Mouse (Mus musculus): Measurements from ENCODE around the gene Lhfpl5.
A peak's percentile ranks its signal among the peaks of the same experiment; 100 is the strongest.
"Not testable (repeated sequence)": the region's sequence is repeated elsewhere in the genome, so short reads cannot be mapped to it uniquely, and the experiment has no call there.

Lhfpl5 gene

GRCm38 (mm10) chr17:28575244-28576125 lies at the start of gene Lhfpl5:
Gene Lhfpl5, plus strand, starts transcription at chr17:28575641.
- DNase-seq (ENCODE audit: low spot score in 2 of 2) = peak in 1 of 2 experiments; percentile 24

- no peak for DNase-seq (ENCODE audit: low spot score in 2 of 2)
These were observed 48.0 kb upstream of the Lhfpl5 start for GRCm38 (mm10) chr17:28527184-28528042.

- DNase-seq (ENCODE audit: low spot score in 2 of 2) = peak; percentile 68 to 79
These were observed 47.4 kb upstream of the Lhfpl5 start for GRCm38 (mm10) chr17:28528043-28528351.

- no peak for DNase-seq (ENCODE audit: low spot score in 2 of 2)
These were observed 46.3 kb upstream of the Lhfpl5 start for GRCm38 (mm10) chr17:28529116-28529515.

GRCm38 (mm10) chr17:28530506-28530905 lies 44.9 kb upstream of the Lhfpl5 start, which contains the start of gene Armc12:
Gene Armc12, plus strand, starts transcription at chr17:28530806.
- DNase-seq (ENCODE audit: low spot score in 2 of 2) = no peak

GRCm38 (mm10) chr17:28531946-28532345 lies 43.5 kb upstream of the Lhfpl5 start:
- DNase-seq (ENCODE audit: low spot score in 2 of 2) = no peak

GRCm38 (mm10) chr17:28532557-28532956 lies 42.9 kb upstream of the Lhfpl5 start:
- no peak for DNase-seq (ENCODE audit: low spot score in 2 of 2)

- no peak for DNase-seq (ENCODE audit: low spot score in 2 of 2)
These were observed 42.1 kb upstream of the Lhfpl5 start for GRCm38 (mm10) chr17:28533327-28533726.

- DNase-seq (ENCODE audit: low spot score in 2 of 2) = no peak
These were observed 37.6 kb upstream of the Lhfpl5 start for GRCm38 (mm10) chr17:28537881-28538280.

- DNase-seq (ENCODE audit: low spot score in 2 of 2) = no peak
These were observed 28.5 kb upstream of the Lhfpl5 start for GRCm38 (mm10) chr17:28546925-28547324.

GRCm38 (mm10) chr17:28548550-28548949 lies 26.9 kb upstream of the Lhfpl5 start:
- DNase-seq (ENCODE audit: low spot score in 2 of 2) = no peak

- no peak for DNase-seq (ENCODE audit: low spot score in 2 of 2)
These were observed 26.3 kb upstream of the Lhfpl5 start, which contains the start of gene Clpsl2 for GRCm38 (mm10) chr17:28549111-28549510. Gene Clpsl2, plus strand, starts transcription at chr17:28549411.

- DNase-seq (ENCODE audit: low spot score in 2 of 2) = peak in 1 of 2 experiments; percentile 60
These were observed 22.2 kb upstream of the Lhfpl5 start for GRCm38 (mm10) chr17:28553040-28553793.

- DNase-seq (ENCODE audit: low spot score in 2 of 2) = not testable (repeated sequence)
These were observed 21.4 kb upstream of the Lhfpl5 start for GRCm38 (mm10) chr17:28554021-28554420.

GRCm38 (mm10) chr17:28556635-28557396 lies 18.6 kb upstream of the Lhfpl5 start:
- no peak for DNase-seq (ENCODE audit: low spot score in 2 of 2)

- DNase-seq (ENCODE audit: low spot score in 2 of 2) = no peak
These were observed 17.7 kb upstream of the Lhfpl5 start for GRCm38 (mm10) chr17:28557772-28558171.

GRCm38 (mm10) chr17:28560598-28560997 lies 14.8 kb upstream of the Lhfpl5 start, which contains the start of gene Clps:
Gene Clps, minus strand, starts transcription at chr17:28560766.
- DNase-seq (ENCODE audit: low spot score in 2 of 2) = no peak

- no peak for DNase-seq (ENCODE audit: low spot score in 2 of 2)
These were observed 13.8 kb upstream of the Lhfpl5 start for GRCm38 (mm10) chr17:28561613-28562012.

GRCm38 (mm10) chr17:28565181-28565580 lies 10.3 kb upstream of the Lhfpl5 start:
- no peak for DNase-seq (ENCODE audit: low spot score in 2 of 2)

- no peak for DNase-seq (ENCODE audit: low spot score in 2 of 2)
These were observed 7.9 kb upstream of the Lhfpl5 start for GRCm38 (mm10) chr17:28567541-28567940.

GRCm38 (mm10) chr17:28571868-28572267 lies 3.6 kb upstream of the Lhfpl5 start:
- no peak for DNase-seq (ENCODE audit: low spot score in 2 of 2)

All from spleen, postnatal 14 days (tissue).